Mouse (Mus musculus): ENCODE data around the gene Capn12. TPM values are rescaled to one million over a fixed set of nuclear protein-coding genes. Genes with fewer than 3 reads are reported as not detected.

The Capn12 gene
- polyA plus RNA-seq, 1 experiment from 2014 or later = 0.06 TPM

GRCm38 (mm10) chr7:28916491-28916890 is 35.3 kb downstream of the Capn12 start:
- no peaks in the 10 kb centered on the region for H3K27me3 ChIP-seq
- in situ Hi-C loops (cut with MboI; ENCODE audit: low pct_unique_long_range_greater_than_20kb) = loop anchor here (10.0 kb wide), 1 partner anchor 48 kb away; the partner anchor contains the start of gene Actn4
- CTCF ChIA-PET = interaction anchor here (0.6 to 1.7 kb wide), 11 partner anchors 10 to 64 kb away, joined by 3 to 6 read pairs (median 3); no protein-coding TSS in a partner anchor
- no peak for DNase-seq (ENCODE audit: low read depth, low spot score)
- no peak for ATAC-seq
- POLR2A ChIA-PET = interaction anchor here (0.6 to 0.7 kb wide), 2 partner anchors 10 to 27 kb away, joined by 3 to 4 read pairs; no protein-coding TSS in a partner anchor
- no peak for TF ChIP-seq CTCF (IDR thresholded peaks at IDR 0.05)

DNA sequence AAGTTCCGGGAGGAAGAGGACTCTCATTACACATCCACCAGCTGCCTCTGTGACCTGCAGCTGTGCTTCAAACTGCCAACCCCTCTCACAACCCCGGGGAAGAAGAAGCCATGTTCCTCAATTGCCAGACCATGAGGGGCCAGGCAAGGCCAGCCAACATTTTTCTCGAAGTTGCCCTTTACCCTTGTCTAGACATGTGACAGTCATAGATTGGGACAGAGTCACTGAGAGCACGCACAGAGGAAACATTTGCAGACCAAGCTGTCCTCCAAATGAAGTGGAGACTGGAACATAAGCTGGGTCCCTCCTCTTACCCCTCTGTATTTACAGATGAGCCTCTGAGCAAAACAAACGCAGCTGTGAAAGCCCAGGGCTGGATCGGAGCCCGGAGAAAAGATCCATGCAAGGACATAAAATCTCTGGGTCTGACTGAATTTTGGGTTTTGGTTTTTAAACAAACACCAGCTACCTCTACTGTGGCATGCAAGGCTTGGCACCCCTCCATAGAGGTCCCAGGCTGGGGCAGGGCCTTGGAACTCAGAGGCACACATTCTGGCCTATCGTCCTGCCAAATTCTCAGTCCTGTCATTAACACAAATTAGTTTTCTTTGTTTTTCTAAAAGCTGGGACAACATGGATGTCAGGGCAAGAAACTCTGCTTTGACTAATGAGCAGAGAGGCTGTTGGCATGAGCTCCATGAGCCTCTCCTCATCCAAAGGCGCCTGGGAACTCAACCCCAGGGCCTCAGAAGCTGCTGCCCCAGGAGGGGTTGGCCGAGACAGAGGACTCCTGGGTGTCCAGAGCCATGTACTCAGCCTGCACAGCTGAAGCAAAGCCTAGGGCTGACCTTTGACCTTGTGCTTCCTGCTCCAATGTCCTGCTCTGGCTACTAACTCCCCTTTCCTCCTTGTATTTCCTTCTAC is 36.5 kb downstream of the Capn12 start:
- ATAC-seq = no peak
- no peaks in the 10 kb centered on the region for H3K27me3 ChIP-seq
- in situ Hi-C loops (cut with MboI; ENCODE audit: low pct_unique_long_range_greater_than_20kb) = loop anchor here (10.0 kb wide), 1 partner anchor 47 kb away; the partner anchor contains the start of gene Actn4
- no peak for TF ChIP-seq CTCF (IDR thresholded peaks at IDR 0.05)
- ChIA-PET POLR2A (interaction anchor here (0.9 to 1.7 kb wide), 4 partner anchors 10 to 43 kb away, joined by 3 to 5 read pairs (median 4); no protein-coding TSS in a partner anchor), CTCF (interaction anchor here (0.8 to 1.7 kb wide), 7 partner anchors 12 to 54 kb away, joined by 3 to 6 read pairs (median 4); no protein-coding TSS in a partner anchor)
- no peak for DNase-seq (ENCODE audit: low read depth, low spot score)

DNA sequence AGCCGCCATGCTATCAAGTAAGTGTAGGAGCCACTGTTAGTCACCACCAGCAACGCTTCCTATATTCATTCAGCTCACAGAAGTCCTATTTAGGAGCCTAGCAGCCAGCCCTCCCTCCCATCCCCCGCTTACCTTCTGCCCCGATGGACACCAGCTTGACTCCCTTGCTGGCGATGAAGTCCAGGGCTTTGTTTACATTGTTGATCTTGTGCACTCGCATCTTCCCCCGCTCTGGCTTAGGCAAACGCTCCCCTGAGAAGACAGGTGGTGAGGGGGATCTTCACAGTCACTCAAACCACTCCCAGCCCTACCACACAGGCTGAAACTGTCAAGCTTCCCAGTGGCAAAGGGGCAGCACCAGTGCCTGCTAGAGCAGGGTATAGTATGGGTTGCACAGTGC is 37.3 kb downstream of the Capn12 start:
- ATAC-seq (no peak), DNase-seq (ENCODE audit: low read depth, low spot score) (no peak)
- no peaks in the 10 kb centered on the region for H3K27me3 ChIP-seq
- CTCF ChIA-PET = interaction anchor here (1.1 to 1.8 kb wide), 3 partner anchors 10 to 30 kb away, joined by 3 to 5 read pairs (median 4); no protein-coding TSS in a partner anchor
- in situ Hi-C loops (cut with MboI; ENCODE audit: low pct_unique_long_range_greater_than_20kb) = loop anchor here (10.0 kb wide), 1 partner anchor 46 kb away; the partner anchor contains the start of gene Actn4
- POLR2A ChIA-PET = interaction anchor here (1.3 to 1.7 kb wide), 3 partner anchors 10 to 19 kb away, joined by 3 to 5 read pairs (median 3); no protein-coding TSS in a partner anchor
- no peak for TF ChIP-seq CTCF (IDR thresholded peaks at IDR 0.05)

DNA sequence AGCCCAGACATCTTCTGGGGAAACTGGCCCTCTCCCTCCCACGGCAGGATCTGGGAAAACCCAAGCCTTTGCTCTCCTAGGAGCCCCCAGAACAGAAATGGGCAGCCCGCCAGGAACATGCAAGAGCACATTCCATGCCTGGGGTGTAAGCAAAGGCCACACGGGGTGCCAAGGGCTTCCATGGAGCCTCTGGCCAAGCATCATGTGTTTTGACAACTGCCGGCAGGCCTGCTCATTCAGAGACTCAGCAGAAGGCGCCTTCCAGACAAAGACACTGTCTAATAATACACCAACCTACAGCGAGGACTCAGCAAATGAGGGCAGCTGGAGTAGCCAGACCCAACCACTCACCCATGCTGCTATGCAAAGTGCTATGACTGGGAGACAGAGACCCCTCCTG is 38.6 kb downstream of the Capn12 start:
- ChIA-PET CTCF (interaction anchor here (0.9 to 1.8 kb wide), 3 partner anchors 9 to 52 kb away, joined by 3 to 5 read pairs (median 4); no protein-coding TSS in a partner anchor), POLR2A (interaction anchor here (0.6 kb wide), 1 partner anchor 217 kb away, joined by 14 read pairs; no protein-coding TSS in a partner anchor)
- no peaks in the 10 kb centered on the region for H3K27me3 ChIP-seq
- in situ Hi-C loops (cut with MboI; ENCODE audit: low pct_unique_long_range_greater_than_20kb) = loop anchor here (10.0 kb wide), 1 partner anchor 45 kb away; the partner anchor contains the start of gene Actn4
- peak; percentile 95 for DNase-seq (ENCODE audit: low read depth, low spot score)
- no peak for TF ChIP-seq CTCF (IDR thresholded peaks at IDR 0.05)
- ATAC-seq = peak; percentile 80

DNA sequence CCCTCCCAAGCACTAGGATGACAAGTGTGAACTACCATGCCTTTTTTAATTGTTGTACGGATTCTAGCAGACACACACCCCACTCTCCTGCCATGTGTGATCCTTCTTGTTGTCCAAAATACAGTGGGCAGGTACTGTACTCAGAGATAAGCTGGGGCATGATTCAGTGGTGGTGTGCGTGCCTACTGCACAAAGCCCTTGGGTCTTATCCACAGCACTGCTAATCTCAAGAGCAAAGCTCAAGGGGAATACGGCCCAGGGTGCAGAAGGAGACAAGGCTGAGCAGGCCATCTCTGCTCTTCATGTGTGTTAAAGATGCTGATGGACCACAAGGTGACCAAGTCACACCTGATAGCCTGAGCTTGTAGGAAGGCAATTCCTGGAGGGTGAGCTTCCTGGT is 40.0 kb downstream of the Capn12 start:
- no peak for DNase-seq (ENCODE audit: low read depth, low spot score)
- POLR2A ChIA-PET = interaction anchor here (0.8 to 2.4 kb wide), 3 partner anchors 8 to 37 kb away, joined by 3 to 6 read pairs (median 4); no protein-coding TSS in a partner anchor
- no peaks in the 10 kb centered on the region for H3K27me3 ChIP-seq
- ATAC-seq = no peak
- TF ChIP-seq CTCF (IDR thresholded peaks at IDR 0.05) = no peak
- CTCF ChIA-PET = interaction anchor here (0.9 to 1.2 kb wide), 2 partner anchors 31 to 41 kb away, joined by 3 to 5 read pairs; no protein-coding TSS in a partner anchor
- in situ Hi-C loops (cut with MboI; ENCODE audit: low pct_unique_long_range_greater_than_20kb) = no loop called here

GRCm38 (mm10) chr7:28921722-28922465 is 40.7 kb downstream of the Capn12 start:
- in situ Hi-C loops (cut with MboI; ENCODE audit: low pct_unique_long_range_greater_than_20kb) = no loop called here
- DNase-seq (ENCODE audit: low read depth, low spot score) (no peak), ATAC-seq (no peak)
- TF ChIP-seq CTCF (IDR thresholded peaks at IDR 0.05) = no peak
- no peaks in the 10 kb centered on the region for H3K27me3 ChIP-seq
- ChIA-PET CTCF (interaction anchor here (0.9 kb wide), 1 partner anchor 30 kb away, joined by 5 read pairs; no protein-coding TSS in a partner anchor), POLR2A (interaction anchor here (1.4 to 2.4 kb wide), 2 partner anchors 24 to 36 kb away, joined by 4 to 6 read pairs; no protein-coding TSS in a partner anchor)

GRCm38 (mm10) chr7:28922606-28923005 is 41.4 kb downstream of the Capn12 start:
- DNase-seq (ENCODE audit: low read depth, low spot score) = no peak
- in situ Hi-C loops (cut with MboI; ENCODE audit: low pct_unique_long_range_greater_than_20kb) = no loop called here
- ATAC-seq = no peak
- H3K27me3 ChIP-seq = no peaks in the 10 kb centered on the region
- ChIA-PET CTCF (interaction anchor here (1.4 kb wide), 1 partner anchor 31 kb away, joined by 6 read pairs; no protein-coding TSS in a partner anchor), POLR2A (interaction anchor here (0.7 to 2.4 kb wide), 3 partner anchors 23 to 36 kb away, joined by 4 to 6 read pairs (median 4); no protein-coding TSS in a partner anchor)
- no peak for TF ChIP-seq CTCF (IDR thresholded peaks at IDR 0.05)

- in situ Hi-C loops (cut with MboI; ENCODE audit: low pct_unique_long_range_greater_than_20kb) = no loop called here
- DNase-seq (ENCODE audit: low read depth, low spot score) (no peak), ATAC-seq (no peak)
- TF ChIP-seq CTCF (IDR thresholded peaks at IDR 0.05) = no peak
- H3K27me3 ChIP-seq = no peaks in the 10 kb centered on the region
- ChIA-PET CTCF (interaction anchor here (1.4 kb wide), 1 partner anchor 30 kb away, joined by 6 read pairs; no protein-coding TSS in a partner anchor), POLR2A (no interaction called here)
Measured at GRCm38 (mm10) chr7:28923865-28924291, 42.7 kb downstream of the Capn12 start.

GRCm38 (mm10) chr7:28924802-28925201 is 43.6 kb downstream of the Capn12 start:
- TF ChIP-seq CTCF (IDR thresholded peaks at IDR 0.05) = no peak
- ChIA-PET POLR2A (interaction anchor here (0.9 kb wide), 1 partner anchor 19 kb away, joined by 4 read pairs; no protein-coding TSS in a partner anchor), CTCF (interaction anchor here (0.8 to 2.0 kb wide), 4 partner anchors 14 to 47 kb away, joined by 3 to 4 read pairs (median 3); no protein-coding TSS in a partner anchor)
- no peaks in the 10 kb centered on the region for H3K27me3 ChIP-seq
- no peak for ATAC-seq
- DNase-seq (ENCODE audit: low read depth, low spot score) = no peak
- in situ Hi-C loops (cut with MboI; ENCODE audit: low pct_unique_long_range_greater_than_20kb) = no loop called here

Measured in Patski (cell line).